Mouse (Mus musculus) hindbrain, embryonic 15.5 days (tissue): Measurements from ENCODE around the gene Pvr. TPM values are rescaled to one million over a fixed set of nuclear protein-coding genes. Genes with fewer than 3 reads are reported as not detected.

ENCODE experiments used
- ATAC-seq: fragments of 200-750 bp; cut with Nextera tagmentation; 2 replicates; pipeline ENCODE4 v1.8.0; 2017; ENCODE audit warnings: low read depth, moderate number of reproducible peaks, moderate TSS enrichment; ENCODE audit not compliant: low FRiP score
- H3K27ac ChIP-seq: fragments of 300-500 bp; sonication (generic); replicated peaks from 2 replicates; pipeline ENCODE4 v1.5.1; 2015; ENCODE audit warnings: mild to moderate bottlenecking, inconsistent platforms
- H3K27me3 ChIP-seq: fragments of 300-500 bp; sonication (generic); 2 replicates; pipeline ENCODE4 v1.6.1; 2015; ENCODE audit warnings: control low read depth, inconsistent platforms
- H3K36me3 ChIP-seq: fragments of 300-500 bp; sonication (generic); 2 replicates; pipeline ENCODE4 v1.6.1; 2015; ENCODE audit warnings: control low read depth, inconsistent platforms
- H3K4me1 ChIP-seq: fragments of 300-500 bp; sonication (generic); replicated peaks from 2 replicates; pipeline ENCODE4 v1.6.1; 2015; ENCODE audit warnings: control low read depth, inconsistent platforms
- H3K4me2 ChIP-seq: fragments of 300-500 bp; sonication (generic); 2 replicates; pipeline ENCODE4 v1.6.1; 2015; ENCODE audit warnings: moderate library complexity, mild to moderate bottlenecking, inconsistent platforms
- H3K4me3 ChIP-seq: fragments of 300-500 bp; sonication (generic); 2 replicates; pipeline ENCODE4 v1.5.1; 2015; ENCODE audit warnings: mild to moderate bottlenecking, inconsistent platforms
- H3K9ac ChIP-seq: fragments of 300-500 bp; sonication (generic); 2 replicates; pipeline ENCODE4 v1.6.1; 2015; ENCODE audit warnings: inconsistent platforms
- H3K9me3 ChIP-seq: fragments of 300-500 bp; sonication (generic); 2 replicates; pipeline ENCODE4 v1.6.1; 2016; ENCODE audit warnings: control low read depth, inconsistent platforms
- WGBS: fragments of 180-500 bp; shearing (Covaris S2); methylation state at CpG from one replicate; pipeline ENCODE4 v1.1.7; 2015; 5-methylcytosine and 5-hydroxymethylcytosine counted together
- polyA plus RNA-seq: library from polyadenylated mRNA; unstranded; fragments of >200 nt; fragmentation: Nextera tagmentation; extraction: Ambion mirVana; gene quantifications from 2 replicates; pipeline ENCODE4 v1.2.1, GENCODE M21; 2015

Gene Pvr
- polyA plus RNA-seq, 1 experiment from 2014 or later, result 10.0 TPM

- H3K27me3 ChIP-seq, result no peaks in the 10 kb centered on the region
- no peak for ATAC-seq
- H3K4me1 ChIP-seq, result no peaks in the 10 kb centered on the region
- no peak overlapping the region for H3K27ac ChIP-seq
- no peaks in the 10 kb centered on the region for H3K36me3 ChIP-seq
- H3K9ac ChIP-seq, result no peak overlapping the region
- H3K4me3 ChIP-seq, result no peak overlapping the region
- 77% methylated on average over 10 of the region's 10 CpGs for WGBS
- no peak overlapping the region for H3K4me2 ChIP-seq
- H3K9me3 ChIP-seq, result no peaks in the 10 kb centered on the region
Observed at GRCm38 (mm10) chr7:19859740-19860139, 61.2 kb downstream of the Pvr start.

- Histone ChIP-seq H3K4me1 (no peaks in the 10 kb centered on the region), H3K4me3 (no peak overlapping the region), H3K4me2 (no peak overlapping the region), H3K27ac (no peak overlapping the region), H3K36me3 (no peaks in the 10 kb centered on the region), H3K9ac (no peak overlapping the region), H3K9me3 (no peaks in the 10 kb centered on the region), H3K27me3 (no peaks in the 10 kb centered on the region)
- WGBS, result 90% methylated on average over 6 of the region's 6 CpGs
- ATAC-seq, result no peak
Observed at GRCm38 (mm10) chr7:19856283-19856682, 64.7 kb downstream of the Pvr start.

GRCm38 (mm10) chr7:19855663-19856062 is 65.3 kb downstream of the Pvr start:
- no peak overlapping the region for H3K4me3 ChIP-seq
- 84% methylated on average over 5 of the region's 5 CpGs for WGBS
- ATAC-seq, result no peak

More at GRCm38 (mm10) chr7:19855663-19856062, 65.3 kb downstream of the Pvr start:
- Histone ChIP-seq H3K4me1 (no peaks in the 10 kb centered on the region), H3K9me3 (no peaks in the 10 kb centered on the region), H3K9ac (no peak overlapping the region), H3K27me3 (no peaks in the 10 kb centered on the region), H3K27ac (no peak overlapping the region), H3K4me2 (no peak overlapping the region), H3K36me3 (no peaks in the 10 kb centered on the region)

Other genes starting within 250 kb of the Pvr start
- 0.58 and 1.1 TPM in 2 replicates for gene Apoc2, start 243.2 kb downstream of the Pvr start, polyA plus RNA-seq
- gene Gm44805, start 239.7 kb downstream of the Pvr start, polyA plus RNA-seq, result not detected in 2 replicates
- not detected in 2 replicates for gene Apoc4, start 239.7 kb downstream of the Pvr start, polyA plus RNA-seq
- 1.9 and 2.3 TPM in 2 replicates for gene Apoc1, start 228.5 kb downstream of the Pvr start, polyA plus RNA-seq
- gene Apoe, start 222.0 kb downstream of the Pvr start, polyA plus RNA-seq, result 624 and 744 TPM in 2 replicates
- 155 and 158 TPM in 2 replicates for gene Tomm40, start 205.7 kb downstream of the Pvr start, polyA plus RNA-seq
- gene Nectin2, start 170.7 kb downstream of the Pvr start, polyA plus RNA-seq, result 58.9 and 60.4 TPM in 2 replicates
- 20.0 and 20.7 TPM in 2 replicates for gene Bcam, start 150.1 kb downstream of the Pvr start, polyA plus RNA-seq
- 0.37 TPM in 1 of 2 replicates, not detected in the other for gene Cblc, start 124.4 kb downstream of the Pvr start, polyA plus RNA-seq
- 0.92 and 1.4 TPM in 2 replicates for gene Bcl3, start 98.4 kb downstream of the Pvr start, polyA plus RNA-seq
- 15.7 and 17.1 TPM in 2 replicates for gene Gm19345, start 69.2 kb downstream of the Pvr start, polyA plus RNA-seq
- gene Ceacam16, start 59.9 kb downstream of the Pvr start, polyA plus RNA-seq, result 0.92 and 2.0 TPM in 2 replicates
- not detected in 2 replicates for gene Ceacam19, start 33.2 kb downstream of the Pvr start, polyA plus RNA-seq
- not detected in 2 replicates for gene Igsf23, start 29.6 kb upstream of the Pvr start, polyA plus RNA-seq
- gene Ceacam20, start 44.3 kb upstream of the Pvr start, polyA plus RNA-seq, result not detected in 2 replicates
- not detected in 2 replicates for gene Nlrp9b, start 70.3 kb upstream of the Pvr start, polyA plus RNA-seq
- gene Vmn1r91, start 178.5 kb upstream of the Pvr start, polyA plus RNA-seq, result not detected in 2 replicates
- not detected in 2 replicates for gene Gm16442, start 201.4 kb upstream of the Pvr start, polyA plus RNA-seq
- gene Vmn1r93, start 217.9 kb upstream of the Pvr start, polyA plus RNA-seq, result not detected in 2 replicates
- gene Vmn1r94, start 247.2 kb upstream of the Pvr start, polyA plus RNA-seq, result not detected in 2 replicates